Mouse (Mus musculus) telencephalon, adult 2 months (tissue): ENCODE measurements at regions not wholly inside any gene's neighbourhood (a gene's known extent, or its start where the extent isn't known, plus 50 kb on each side); places are given as distances from the start of the nearest gene placed in this dataset.

ENCODE experiments used
- DNase-seq: peaks from one replicate; pipeline ENCODE4 v3.0.0-alpha.2; 2011; ENCODE audit warnings: low read depth, low spot score

DNA sequence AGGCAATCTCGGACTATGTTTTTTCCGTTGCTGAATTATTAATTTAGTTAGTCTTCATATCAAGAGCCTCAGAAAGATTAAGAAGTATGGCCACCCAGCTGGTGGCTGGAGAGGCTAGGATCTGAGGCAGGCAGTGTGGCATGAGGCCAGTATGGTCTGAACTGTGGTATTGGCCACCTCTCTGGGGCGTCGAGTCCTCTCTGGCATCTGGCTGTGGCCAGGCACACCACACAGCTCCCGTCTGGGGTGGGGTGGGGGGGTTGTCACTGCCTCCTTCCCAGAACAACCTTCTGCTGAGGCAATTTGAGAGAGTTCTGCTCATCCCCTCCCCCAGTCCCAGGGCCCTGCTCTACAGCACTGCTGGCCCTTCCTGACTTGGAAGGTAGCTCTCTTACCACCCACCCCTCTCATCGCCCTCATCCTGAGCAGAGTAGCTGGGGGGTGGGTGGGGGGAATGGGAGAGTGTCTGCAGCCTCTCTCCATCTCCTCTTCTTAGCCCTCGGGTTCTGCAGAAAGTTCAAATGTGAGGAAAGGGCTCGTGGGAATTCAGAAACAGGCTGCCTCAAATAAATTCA is 103.2 kb downstream of the Vegfa start:
- DNase-seq = no peak

DNA sequence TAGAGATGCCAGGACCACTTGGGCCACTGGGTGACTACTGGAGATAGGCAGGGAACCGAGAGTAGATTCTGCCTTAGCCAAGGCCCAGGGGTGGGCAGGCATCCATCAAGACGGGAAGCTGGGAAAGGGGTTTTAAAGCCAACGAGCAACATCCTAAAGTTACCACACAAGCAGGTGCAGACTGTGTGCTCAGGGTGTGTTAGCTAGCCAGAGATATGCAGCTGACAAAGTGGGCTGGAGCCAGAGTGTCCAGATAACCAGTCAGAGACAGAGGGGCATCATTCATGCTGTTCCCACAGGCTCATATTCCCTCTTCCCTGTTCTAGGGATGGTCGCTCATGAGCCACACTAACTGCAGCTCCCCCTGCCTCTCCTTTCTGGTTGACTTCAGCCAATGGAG is 104.2 kb downstream of the Vegfa start:
- no peak for DNase-seq

DNA sequence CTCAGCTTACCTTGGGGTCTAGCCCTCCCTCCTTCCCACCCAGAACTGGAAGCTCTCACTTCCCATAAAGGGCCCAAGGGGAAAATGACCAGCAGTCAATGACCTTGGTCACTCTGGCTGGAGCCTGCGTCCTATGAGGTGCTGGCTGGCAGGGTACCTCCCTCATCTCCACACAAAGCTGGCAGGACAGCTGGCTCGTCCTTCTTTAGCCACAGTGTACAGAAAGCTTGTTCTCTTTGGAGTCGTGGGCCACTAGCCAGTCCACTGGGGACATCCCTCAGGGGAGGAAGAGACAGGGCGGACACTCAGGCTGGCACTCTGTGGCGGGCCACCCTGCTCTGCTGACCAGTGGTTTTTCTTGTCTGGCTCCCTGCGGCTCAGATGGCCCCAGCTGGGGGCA is 106.3 kb downstream of the Vegfa start:
- no peak for DNase-seq

DNA sequence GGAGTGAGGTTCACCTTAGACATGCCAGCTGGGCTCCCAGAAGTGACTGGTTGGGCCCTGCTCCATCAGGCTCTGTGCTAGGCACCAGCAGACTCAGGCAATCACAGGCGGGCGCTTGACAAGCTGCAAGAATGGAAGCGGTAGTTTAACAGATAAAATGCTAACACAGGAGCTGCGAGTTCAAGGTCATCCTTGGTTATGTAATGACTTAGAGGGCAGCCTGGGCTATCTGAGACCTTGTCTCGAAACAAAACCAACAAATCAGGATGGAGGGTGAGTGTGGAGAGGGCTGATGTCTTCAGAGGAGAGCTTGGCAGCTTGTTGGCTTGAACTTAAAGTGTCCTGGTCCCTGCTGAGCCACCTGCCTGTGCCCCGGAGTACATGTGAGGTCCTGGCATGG is 107.6 kb downstream of the Vegfa start:
- no peak for DNase-seq

DNA sequence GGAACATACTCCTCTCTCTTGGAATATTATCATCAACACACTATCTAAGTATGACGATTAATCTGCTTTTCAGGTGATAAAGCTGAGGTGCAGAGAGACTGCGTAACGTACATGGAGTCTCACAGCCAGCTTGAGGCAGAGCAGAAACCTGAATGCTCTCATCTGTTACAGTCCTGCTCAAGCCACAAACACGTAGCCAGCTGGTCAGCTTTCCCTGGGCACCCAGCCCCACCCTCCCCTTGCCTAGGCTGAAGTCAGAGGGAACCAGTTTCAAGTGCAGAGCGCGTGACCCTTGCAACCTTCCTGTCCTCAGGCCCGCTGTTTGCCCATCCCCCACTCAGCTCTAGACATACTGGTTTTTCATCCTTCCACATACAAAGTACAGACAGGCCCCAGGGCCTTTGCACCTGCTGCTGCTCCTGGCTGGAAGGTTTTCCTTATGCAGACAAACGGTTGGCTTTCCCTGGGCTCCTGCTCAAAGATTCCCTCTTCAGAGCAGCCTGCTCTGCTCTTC is 108.9 kb downstream of the Vegfa start:
- DNase-seq = no peak

DNA sequence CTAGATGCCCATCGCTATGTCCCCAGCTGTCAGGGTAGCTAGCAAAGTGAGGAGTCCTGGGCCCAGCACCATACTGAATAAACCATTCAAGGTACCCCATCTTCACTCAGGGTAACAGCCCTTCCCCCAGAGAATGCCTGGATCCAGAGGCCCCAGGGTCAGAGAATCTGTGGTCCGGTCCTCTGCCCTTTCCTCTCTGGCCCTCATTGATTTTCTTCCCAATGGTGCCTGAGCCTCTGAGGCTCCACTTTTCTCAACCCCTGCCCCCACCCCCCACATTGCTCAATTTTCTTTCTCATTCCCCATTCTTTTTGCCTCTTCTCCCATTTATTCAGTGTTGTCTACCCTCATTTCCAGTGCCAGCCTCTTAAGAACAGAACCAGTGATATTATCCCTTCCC is 114.5 kb downstream of the Vegfa start:
- no peak for DNase-seq

DNA sequence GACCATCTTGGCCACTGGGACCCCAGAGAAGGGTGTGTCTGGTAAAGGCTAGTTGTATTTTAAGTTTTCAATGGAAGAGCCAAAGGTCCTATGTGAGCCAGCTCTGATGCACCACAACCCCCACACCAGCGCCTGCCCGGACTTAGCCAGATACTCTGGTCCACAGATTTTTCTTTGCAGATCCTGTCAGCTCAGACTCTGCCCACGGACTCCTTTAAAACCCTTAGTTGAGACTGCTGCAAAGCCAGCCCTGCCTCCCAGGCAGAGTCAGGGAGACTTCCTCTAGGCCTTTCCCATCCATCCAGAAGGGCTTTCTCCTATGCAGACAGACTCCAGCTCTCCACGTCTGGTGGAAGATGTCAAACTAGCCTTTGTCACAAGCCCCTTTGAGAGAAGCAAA is 115.2 kb downstream of the Vegfa start:
- no peak for DNase-seq

DNA sequence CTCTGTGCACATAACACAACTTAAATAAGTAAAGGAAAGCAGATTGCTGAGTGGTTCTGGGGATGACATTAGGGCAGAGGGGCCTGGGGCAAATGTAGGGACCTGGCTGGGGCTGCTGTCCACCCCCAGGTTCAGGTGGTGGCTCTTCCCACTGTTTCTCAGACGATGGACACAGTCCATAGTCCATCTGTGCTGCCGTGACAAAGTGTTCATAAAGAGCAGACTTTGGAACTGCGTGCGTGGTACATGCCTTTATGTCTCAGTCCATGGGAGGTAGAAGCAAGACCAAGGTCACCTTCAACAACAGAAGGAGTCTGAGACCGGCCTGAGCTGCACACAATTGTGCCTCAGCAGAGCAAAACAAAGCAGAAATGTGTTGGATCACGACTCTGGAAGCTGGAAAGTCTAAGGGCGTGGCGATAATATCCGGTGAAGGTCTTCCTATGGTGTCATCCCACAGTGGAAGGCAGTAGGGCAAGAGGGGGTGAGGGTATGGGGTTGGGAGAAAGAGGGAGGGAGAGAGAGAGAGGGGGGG is 117.4 kb downstream of the Vegfa start:
- DNase-seq = no peak

DNA sequence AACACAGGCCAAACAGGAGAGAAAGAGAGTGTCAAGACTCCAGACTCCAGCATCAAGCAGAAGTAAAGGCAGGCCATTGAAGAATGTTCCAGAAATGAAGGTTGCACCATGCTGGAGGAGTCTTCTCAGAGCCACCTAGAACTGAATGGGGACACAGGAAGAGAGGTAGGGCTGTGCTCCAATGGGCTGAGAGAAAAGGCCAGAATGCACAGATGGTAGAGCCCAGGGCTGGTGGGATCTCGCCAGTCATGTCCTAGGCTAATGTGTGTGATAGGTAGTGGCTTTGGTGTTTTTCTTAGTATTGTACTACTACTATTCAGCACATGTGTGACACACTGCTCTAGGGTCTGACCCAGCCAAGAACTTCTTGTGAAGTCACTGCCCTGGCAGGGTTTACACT is 117.9 kb downstream of the Vegfa start:
- no peak for DNase-seq

DNA sequence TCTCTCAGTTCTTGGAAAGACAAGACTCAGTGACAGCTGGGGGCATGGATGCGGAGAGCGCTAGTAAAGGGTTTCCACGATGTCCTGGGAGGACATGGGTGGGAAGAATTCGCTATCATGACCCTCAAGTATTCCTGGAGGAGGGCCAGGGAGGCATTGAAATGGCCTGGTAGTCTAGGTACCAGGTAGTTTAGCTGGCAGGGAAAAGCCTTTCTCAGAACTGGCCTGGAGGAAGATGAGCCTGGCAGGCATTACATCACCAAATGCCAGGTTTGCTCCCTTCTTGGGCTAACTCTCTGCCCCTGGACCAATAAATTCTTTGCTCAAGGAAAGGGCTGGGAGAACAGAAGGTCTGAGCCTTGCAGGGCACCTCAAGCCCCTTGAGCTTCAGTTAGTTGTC is 118.5 kb downstream of the Vegfa start:
- DNase-seq = no peak

DNA sequence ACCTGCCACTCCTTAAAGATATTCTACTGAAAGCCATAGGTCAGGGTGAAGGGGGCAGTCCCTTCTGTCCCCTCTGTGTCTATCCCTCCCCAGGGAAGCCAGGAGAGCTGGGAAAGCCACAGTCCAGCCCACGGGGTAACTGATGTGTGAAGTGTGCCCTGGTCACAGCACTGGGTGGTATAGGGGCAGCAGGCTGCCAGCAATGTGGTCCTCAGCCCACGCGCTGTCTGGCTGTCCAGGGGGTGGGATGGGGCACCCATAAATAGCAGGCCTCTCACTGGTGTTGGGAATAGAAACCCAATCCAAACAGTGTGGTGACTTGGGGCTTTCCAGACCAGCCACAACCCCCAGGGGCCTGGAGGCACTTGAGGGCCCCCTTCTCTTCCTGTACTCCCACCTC is 120.0 kb downstream of the Vegfa start:
- no peak for DNase-seq

DNA sequence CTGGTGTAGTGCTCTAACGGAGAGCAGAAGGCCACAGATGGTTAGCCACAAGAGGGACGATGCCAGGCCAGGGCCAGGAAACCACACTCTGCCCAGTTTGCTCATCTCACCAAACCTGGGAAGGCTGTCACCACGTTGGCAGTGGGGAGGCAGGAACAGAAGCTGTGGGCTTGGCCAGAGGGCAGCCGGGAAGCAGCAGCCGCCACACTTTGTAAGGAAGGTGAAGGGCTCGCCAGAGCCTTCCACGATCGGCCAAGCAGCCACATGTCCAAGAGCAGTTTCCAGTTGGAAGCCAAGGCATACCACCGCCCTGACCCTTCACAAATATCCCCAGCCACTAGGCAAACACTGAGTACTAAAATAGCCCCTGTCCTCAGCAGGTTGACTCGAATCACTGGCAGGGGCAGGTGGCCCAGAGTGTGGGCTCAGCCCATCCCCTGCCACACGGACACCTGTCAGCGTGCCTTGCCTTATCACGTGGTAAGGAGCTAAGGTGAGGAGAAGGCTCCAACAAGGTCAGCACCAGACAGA is 120.9 kb downstream of the Vegfa start:
- no peak for DNase-seq

DNA sequence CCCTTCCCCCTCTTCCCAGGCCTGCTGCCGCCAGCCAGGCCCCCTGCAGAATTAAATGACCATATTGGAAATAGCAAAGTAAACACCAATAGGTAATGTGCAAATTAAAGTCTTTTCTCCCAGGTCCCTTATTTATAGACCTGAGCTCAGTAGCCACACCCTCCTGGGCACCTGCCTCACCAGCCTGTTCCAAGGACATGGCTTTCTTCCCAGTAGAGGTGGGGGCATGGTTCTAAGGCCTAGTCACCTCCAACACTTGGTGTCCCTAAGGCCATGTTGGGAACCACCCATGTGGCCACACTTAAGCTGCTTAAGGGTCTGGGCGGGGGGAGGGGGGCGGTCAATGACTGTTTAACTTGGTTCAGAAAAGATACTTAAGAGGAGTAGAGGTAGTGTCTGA is 121.9 kb downstream of the Vegfa start:
- no peak for DNase-seq

DNA sequence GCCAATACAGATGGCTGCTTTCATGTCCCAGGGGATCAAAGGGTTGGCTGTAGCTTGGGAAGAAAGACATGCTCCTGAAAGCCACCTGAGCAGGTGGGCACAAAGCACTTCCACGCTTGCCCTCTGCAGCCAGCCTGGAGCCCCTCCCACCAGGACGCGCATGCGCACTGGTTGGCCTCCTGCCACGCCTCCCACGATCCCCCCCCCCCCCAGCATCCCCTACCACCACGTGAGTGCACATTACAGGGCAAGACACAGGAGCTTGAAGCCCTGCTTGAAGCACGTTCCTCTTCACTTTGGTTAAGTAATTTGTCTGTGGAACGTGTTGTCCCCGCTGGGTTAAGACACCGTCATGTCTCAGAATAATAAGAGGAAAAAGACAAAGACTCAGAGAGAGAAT is 124.6 kb downstream of the Vegfa start:
- DNase-seq = no peak

DNA sequence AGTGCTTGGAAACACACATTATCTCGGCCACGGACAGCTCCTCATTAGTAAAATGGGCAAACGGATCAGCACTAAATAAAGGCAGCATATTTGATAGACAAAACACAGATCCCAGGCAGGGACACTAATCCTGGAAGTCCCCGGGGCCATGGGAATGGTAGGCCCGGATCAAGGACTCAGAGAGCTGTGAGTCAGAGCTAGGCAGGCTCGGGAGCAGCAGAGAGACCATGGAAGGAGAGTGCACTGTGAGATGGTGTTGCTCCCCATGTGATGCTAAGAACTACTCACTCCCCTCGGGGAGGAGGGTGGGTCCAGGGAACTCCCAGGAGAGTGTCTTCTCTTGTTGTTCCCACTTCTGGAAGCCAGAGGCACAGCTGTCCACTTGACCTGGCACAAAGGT is 126.6 kb downstream of the Vegfa start:
- no peak for DNase-seq

DNA sequence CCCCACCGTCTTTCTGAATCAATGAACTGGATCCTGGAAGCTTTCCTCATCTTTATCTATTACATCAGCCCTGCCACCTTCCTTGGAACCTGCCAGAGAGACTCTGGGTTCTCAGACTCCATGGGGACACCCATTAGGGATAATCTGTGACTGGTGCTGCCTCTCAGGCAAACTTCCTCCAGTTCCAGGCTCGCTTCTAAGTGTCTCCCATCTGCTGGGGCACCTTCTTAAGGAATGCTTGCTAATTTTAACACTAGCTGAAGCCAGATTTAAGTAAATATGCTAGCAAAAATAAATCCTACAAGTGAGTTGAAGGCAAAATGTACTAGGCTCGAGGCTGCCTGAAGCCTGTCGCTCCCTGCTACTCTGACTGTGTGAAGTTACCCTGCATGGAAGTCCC is 127.9 kb downstream of the Vegfa start:
- DNase-seq = peak; percentile 77

DNA sequence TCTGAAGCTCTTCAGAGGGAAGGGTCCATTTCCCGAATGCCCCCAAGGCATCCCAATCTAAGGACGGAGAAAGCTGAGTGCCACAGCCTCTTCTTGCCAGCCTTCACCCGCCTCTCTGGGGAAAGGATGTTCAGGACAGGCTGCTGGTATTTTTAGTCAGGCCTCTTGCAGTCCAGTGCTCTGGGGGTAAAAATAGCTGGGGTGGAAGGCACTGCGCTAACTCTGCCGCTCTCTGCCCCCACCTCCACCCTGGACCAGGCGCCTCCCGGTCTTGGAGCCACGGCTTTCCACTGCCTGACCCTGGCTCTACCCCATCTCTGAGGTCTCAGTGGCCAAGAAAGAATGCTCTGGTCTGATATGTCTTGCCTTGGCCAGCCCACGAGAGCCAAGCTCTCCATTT is 128.9 kb downstream of the Vegfa start:
- DNase-seq = no peak

DNA sequence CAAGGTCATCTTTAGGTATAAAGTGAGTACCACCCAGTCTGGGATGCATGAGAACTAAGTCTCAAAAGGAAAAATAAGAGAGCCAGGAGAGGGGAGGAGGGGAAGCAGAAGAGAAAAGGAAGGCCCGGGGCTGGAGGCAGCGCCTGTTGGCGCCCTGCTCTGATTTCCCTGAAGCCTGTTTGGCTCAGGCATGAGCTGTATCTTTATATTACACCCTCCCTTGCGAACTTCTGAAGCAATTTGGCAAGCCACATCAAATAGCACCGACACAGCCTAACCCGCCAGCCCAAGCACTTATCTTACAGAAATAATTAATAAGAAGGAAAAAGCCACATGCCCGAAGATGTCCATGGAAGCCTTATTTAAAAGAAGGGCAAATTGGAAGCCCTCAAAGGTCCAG is 129.5 kb downstream of the Vegfa start:
- no peak for DNase-seq

DNA sequence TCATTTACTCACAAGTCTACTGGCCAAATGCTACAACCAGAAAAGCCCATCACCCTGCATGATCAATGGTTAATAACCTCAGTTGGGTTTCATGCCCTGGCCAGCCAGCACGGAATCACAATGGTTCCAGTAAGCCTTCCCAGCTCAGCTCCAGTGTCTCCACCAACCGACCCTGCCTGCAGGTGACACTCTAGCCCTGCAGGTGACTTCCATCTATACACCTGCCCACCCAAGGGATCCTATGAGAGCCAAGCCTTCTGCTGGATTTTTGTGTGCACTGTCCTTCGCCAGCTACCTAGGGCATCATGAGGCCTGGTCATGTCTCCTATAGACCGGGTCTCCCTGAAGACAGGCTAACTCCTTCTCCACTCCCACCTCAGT is 135.3 kb downstream of the Vegfa start:
- no peak for DNase-seq

DNA sequence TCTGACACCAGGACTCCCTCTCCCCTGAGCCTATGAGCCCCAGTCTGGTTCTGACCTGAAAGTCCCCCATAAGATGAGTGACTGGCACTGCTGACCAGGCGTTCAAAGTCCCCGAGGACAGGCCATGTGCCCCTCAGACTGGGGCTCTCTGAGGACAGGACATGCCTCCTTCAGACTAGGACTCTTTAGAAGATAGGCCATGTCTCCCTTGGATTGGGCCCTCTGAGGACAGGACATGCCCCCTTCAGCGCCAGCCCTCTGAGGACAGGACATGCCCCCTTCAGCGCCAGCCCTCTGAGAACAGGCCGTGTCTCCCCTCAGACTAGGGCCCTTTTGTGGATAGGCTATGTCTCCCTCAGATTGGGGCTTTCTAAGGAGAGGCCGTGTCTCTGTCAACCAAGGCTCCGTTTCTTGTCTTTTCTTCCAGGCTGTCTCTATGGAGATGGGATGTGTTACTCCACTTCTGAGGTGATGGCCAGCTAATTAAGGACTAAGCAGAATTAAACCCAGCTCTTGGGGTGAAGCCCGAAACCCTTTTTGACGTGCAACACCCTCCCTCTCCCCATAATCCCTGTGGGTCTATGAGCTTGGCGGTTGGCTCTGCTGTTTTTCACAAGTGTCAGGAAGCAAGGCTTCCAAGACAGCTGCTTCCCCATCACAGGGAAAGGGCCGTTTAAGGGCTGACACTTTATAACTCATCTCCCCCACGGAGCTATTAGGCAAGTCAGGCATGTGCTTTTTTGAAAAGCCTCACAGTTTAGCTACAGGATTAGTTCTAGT is 135.8 kb downstream of the Vegfa start:
- DNase-seq = no peak

DNA sequence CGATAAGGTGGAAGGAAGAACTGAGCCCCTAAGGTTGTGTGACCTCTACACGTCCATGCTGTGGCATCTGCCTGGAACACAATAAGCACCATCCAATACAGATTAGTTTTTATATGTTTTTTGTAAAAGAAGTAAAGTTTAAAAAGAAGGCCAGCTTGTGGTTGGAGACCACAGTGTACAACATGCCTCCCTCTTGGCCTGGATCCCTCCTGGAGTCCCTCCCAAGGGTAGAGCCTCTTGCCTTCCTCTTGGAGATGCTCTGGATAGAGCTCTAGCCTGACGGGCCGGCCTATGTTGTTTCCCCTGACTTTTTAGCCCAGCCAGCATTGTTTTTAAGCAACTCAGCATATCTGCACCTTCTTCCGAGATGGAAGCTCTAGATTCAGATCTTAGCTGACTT is 138.0 kb downstream of the Vegfa start:
- DNase-seq = no peak

DNA sequence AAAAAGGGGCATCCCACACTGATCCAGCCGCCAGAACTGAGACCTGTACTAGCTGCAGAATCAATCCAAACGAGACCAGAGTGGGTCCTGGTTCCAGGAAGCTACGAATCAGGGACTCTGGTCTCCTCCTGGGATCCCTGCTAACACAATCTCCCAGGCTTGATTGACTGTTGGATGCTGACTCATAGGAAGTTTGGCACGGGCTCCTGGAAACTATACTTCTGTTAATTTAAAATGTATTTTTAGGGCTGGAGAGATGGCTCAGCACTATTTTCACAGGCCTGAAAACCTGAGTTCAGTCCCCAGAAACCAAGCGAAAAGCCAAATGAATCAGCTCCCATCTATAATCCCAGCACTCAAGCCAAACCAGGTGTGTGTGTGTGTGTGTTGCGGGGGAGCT is 138.5 kb downstream of the Vegfa start:
- DNase-seq = peak; percentile 46

DNA sequence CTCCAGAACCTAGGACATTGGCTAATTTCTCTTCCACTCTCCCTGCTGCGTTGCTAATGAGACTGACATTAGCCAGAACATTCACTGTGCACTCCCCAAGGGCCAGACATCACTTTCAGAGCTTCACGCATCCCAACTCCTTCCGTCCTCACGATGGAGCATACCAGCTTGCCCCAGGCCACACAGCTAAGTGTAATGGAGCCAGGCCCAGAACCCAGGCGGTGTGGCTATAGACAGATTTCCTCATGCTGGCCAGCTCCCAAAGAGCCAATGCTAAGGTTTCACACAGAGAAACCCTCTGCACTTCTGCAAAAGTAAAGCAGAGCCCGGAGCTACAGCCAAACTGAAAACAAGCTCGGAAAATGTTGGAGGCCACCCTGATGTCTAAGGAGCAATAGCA is 139.1 kb downstream of the Vegfa start:
- DNase-seq = no peak
